Mouse (Mus musculus) CH12.LX (cell line): Measurements from ENCODE around the gene Lgals2. TPM values are rescaled to one million over a fixed set of nuclear protein-coding genes. Genes with fewer than 3 reads are reported as not detected.

ENCODE experiments used
- DNase-seq: peaks from one replicate; pipeline ENCODE4 v3.0.0-alpha.2; 2013; ENCODE audit errors: extremely low read depth
- H3K27ac ChIP-seq: 2 replicates; pipeline ENCODE4 v1.5.1; 2012; ENCODE audit warnings: low read depth, mild to moderate bottlenecking, control low read depth, moderate library complexity; ENCODE audit not compliant: insufficient read depth
- H3K27me3 ChIP-seq: replicated peaks from 2 replicates; pipeline ENCODE3; 2012; ENCODE audit warnings: inconsistent platforms
- H3K36me3 ChIP-seq, 2 experiments: replicated peaks in 1 of 2; 2 replicates each; pipeline versions ENCODE3 to v1.6.1; 2012; ENCODE audit warnings: inconsistent platforms in 1 of 2, low read length in 1 of 2, mild to moderate bottlenecking in 1 of 2, mixed read lengths in 1 of 2, moderate library complexity in 1 of 2; ENCODE audit not compliant: control insufficient read depth in 1 of 2, insufficient read depth in 1 of 2
- H3K4me1 ChIP-seq, 2 experiments: 2 replicates each; pipeline ENCODE4 v1.6.1; 2012; ENCODE audit warnings: inconsistent platforms in 1 of 2, moderate library complexity in 1 of 2; ENCODE audit not compliant: insufficient read depth in 2 of 2, control insufficient read depth in 1 of 2
- H3K4me2 ChIP-seq: 2 replicates; pipeline ENCODE4 v1.6.1; 2012; ENCODE audit warnings: low read depth, mild to moderate bottlenecking, control low read depth; ENCODE audit not compliant: poor library complexity, insufficient read depth, severe bottlenecking
- H3K4me3 ChIP-seq, 3 experiments: fragments of 150-350 bp in 1 of 3; sonication (generic) in 1 of 3; replicated peaks in 1 of 3; 2 replicates each; pipeline versions ENCODE3 to v1.5.1; 2011 to 2012; ENCODE audit warnings: low read depth in 2 of 3, low read length in 2 of 3, mild to moderate bottlenecking in 2 of 3, moderate library complexity in 2 of 3, control low read depth in 1 of 3, improper control_type of control experiment in 1 of 3, inconsistent platforms in 1 of 3, mixed read lengths in 1 of 3; ENCODE audit not compliant: poor library complexity in 1 of 3
- H3K79me2 ChIP-seq: replicated peaks from 2 replicates; pipeline ENCODE4 v1.6.1; 2012; ENCODE audit warnings: mild to moderate bottlenecking, moderate library complexity; ENCODE audit not compliant: control insufficient read depth, poor library complexity, insufficient read depth, severe bottlenecking; ENCODE audit errors: extremely low read depth
- H3K9ac ChIP-seq: 2 replicates; pipeline ENCODE4 v1.6.1; 2012; ENCODE audit warnings: low read depth, mild to moderate bottlenecking, control low read depth, moderate library complexity; ENCODE audit not compliant: insufficient read depth
- H3K9me3 ChIP-seq: replicated peaks from 2 replicates; pipeline ENCODE3; 2012; ENCODE audit warnings: low read length, inconsistent platforms, mixed read lengths
- BHLHE40 ChIP-seq: IDR thresholded peaks from 2 replicates; pipeline ENCODE4 v1.6.1; 2011; ENCODE audit warnings: mild to moderate bottlenecking, low read depth, low read length, improper control_type of control experiment
- CHD1 ChIP-seq: IDR thresholded peaks from 2 replicates; pipeline ENCODE4 v1.6.1; 2012; ENCODE audit warnings: low read depth, low read length, improper control_type of control experiment, inconsistent platforms
- CHD2 ChIP-seq: IDR thresholded peaks from 2 replicates; pipeline ENCODE4 v1.6.1; 2011; ENCODE audit warnings: low read length, improper control_type of control experiment
- E2F4 ChIP-seq: IDR thresholded peaks from 2 replicates; pipeline ENCODE4 v1.6.1; 2011; ENCODE audit warnings: low read depth, low read length, improper control_type of control experiment; ENCODE audit not compliant: insufficient replicate concordance
- ELF1 ChIP-seq: IDR thresholded peaks from 2 replicates; pipeline ENCODE4 v1.6.1; 2014; ENCODE audit warnings: low read depth, mild to moderate bottlenecking, inconsistent platforms, low read length, improper control_type of control experiment
- ETS1 ChIP-seq: conservative IDR thresholded peaks from 2 replicates; pipeline ENCODE4 v1.6.1; 2012; ENCODE audit warnings: low read depth, mild to moderate bottlenecking, inconsistent platforms, low read length, improper control_type of control experiment, moderate library complexity
- MYC ChIP-seq: IDR thresholded peaks from 2 replicates; pipeline ENCODE4 v1.6.1; 2011; ENCODE audit warnings: low read depth, mild to moderate bottlenecking, improper control_type of control experiment, low read length
- NRF1 ChIP-seq: IDR thresholded peaks from 2 replicates; pipeline ENCODE4 v1.6.1; 2014; ENCODE audit warnings: low read depth, mild to moderate bottlenecking, inconsistent platforms, low read length, improper control_type of control experiment, moderate library complexity
- POLR2A ChIP-seq: IDR thresholded peaks from 2 replicates; pipeline ENCODE4 v1.6.1; 2011; ENCODE audit warnings: low read depth, mild to moderate bottlenecking, improper control_type of control experiment, low read length
- POLR2AphosphoS2 ChIP-seq: IDR thresholded peaks from 2 replicates; pipeline ENCODE4 v1.6.1; 2011; ENCODE audit warnings: low read depth, low read length, improper control_type of control experiment
- RAD21 ChIP-seq: IDR thresholded peaks from 2 replicates; pipeline ENCODE4 v1.6.1; 2011; ENCODE audit warnings: low read depth, mild to moderate bottlenecking, low read length, improper control_type of control experiment, moderate library complexity
- UBTF ChIP-seq: IDR thresholded peaks from 2 replicates; pipeline ENCODE4 v1.6.1; 2012; ENCODE audit warnings: low read depth, mild to moderate bottlenecking, inconsistent platforms, low read length, improper control_type of control experiment, moderate library complexity
- USF1 ChIP-seq: IDR thresholded peaks from 2 replicates; pipeline ENCODE4 v1.6.1; 2014; ENCODE audit warnings: low read depth, mild to moderate bottlenecking, inconsistent platforms, low read length, improper control_type of control experiment
- ZKSCAN1 ChIP-seq: IDR thresholded peaks from 2 replicates; pipeline ENCODE4 v1.6.1; 2012; ENCODE audit warnings: low read depth, inconsistent platforms, low read length, improper control_type of control experiment, borderline replicate concordance
- ZNF384 ChIP-seq: IDR thresholded peaks from 2 replicates; pipeline ENCODE4 v1.6.1; 2012; ENCODE audit warnings: low read depth, low read length, improper control_type of control experiment, inconsistent platforms
- dilution Hi-C: fragments of 300-500 bp; cut with MboI; formaldehyde crosslinking; loops from 2 replicates; pipeline ENCODE4 v1.14.3; 2020; ENCODE audit warnings: low sequenced_read_pairs; ENCODE audit not compliant: extremely low pct_unique_long_range_greater_than_20kb, extremely low pct_ligation_motif_present
- in situ Hi-C: fragments of 300-500 bp; cut with MboI; formaldehyde crosslinking; loops from 3 replicates; pipeline ENCODE4 v1.14.3; 2019; ENCODE audit warnings: low sequenced_read_pairs, low pct_ligation_motif_present, low pct_unique_long_range_greater_than_20kb, mixed read lengths
- polyA plus RNA-seq: library from polyadenylated mRNA; unstranded; fragments of >175 nt; gene quantifications from 2 replicates; pipeline ENCODE4 v1.2.1, GENCODE M21; 2012; ENCODE audit warnings: low read depth; ENCODE audit not compliant: insufficient read length
- total RNA-seq, 2 experiments: library from RNA; depleted of rRNA; stranded (reverse); fragments of 300-350 nt in 1 of 2; fragments of >200 nt in 1 of 2; gene quantifications; 2 replicates each; pipeline ENCODE4 v1.2.3; 2012 to 2014

Gene Lgals2
- total and polyA plus RNA-seq, 3 experiments, result not detected

- TF ChIP-seq NRF1 (no peak), RAD21 (peak; percentile 39)
- TF ChIP-seq, all 38 proteins: peak for 10
Observed at GRCm38 (mm10) chr15:78903243-78903642, 47.9 kb upstream of the Lgals2 start (continued).

- peaks cover 26 to 53% of the 10 kb centered on the region in 2 experiments for H3K36me3 ChIP-seq
- dilution Hi-C loops, result no loop called here
- H3K9me3 ChIP-seq, result no peaks in the 10 kb centered on the region
- no peaks in the 10 kb centered on the region; the same call in 1 of the 2 replicates for H3K79me2 ChIP-seq
- H3K4me3 ChIP-seq, result peak overlapping the region in 1 of 3 experiments; percentile 95
- H3K27me3 ChIP-seq, result no peaks in the 10 kb centered on the region
- in situ Hi-C loops, result loop anchor here (25.0 kb wide), 1 partner anchor 436 kb away; the partner anchor contains the start of genes Maff and Pla2g6
- no peak for TF ChIP-seq CHD2
- no peak for TF ChIP-seq POLR2A
- no peak for TF ChIP-seq UBTF
- TF ChIP-seq MYC, result no peak
- TF ChIP-seq ZKSCAN1, result no peak
- TF ChIP-seq ETS1, result no peak
- no peak for TF ChIP-seq E2F4
- no peak for TF ChIP-seq CHD1
- no peak for TF ChIP-seq ZNF384
- TF ChIP-seq USF1, result no peak
- no peak for TF ChIP-seq BHLHE40
- no peak for TF ChIP-seq POLR2AphosphoS2
- TF ChIP-seq, all 38 proteins: peak for 0
- no peak for DNase-seq
- Histone ChIP-seq H3K9ac (no peak overlapping the region; the same call in 1 of the 2 replicates), H3K4me1 (peaks cover 7 to 65% of the 10 kb centered on the region in 2 experiments), H3K27ac (peak overlapping the region; percentile 51; the same call in 1 of the 2 replicates), H3K4me2 (peak overlapping the region; percentile 81; the same call in 1 of the 2 replicates)
Observed at GRCm38 (mm10) chr15:78901422-78901789, 46.1 kb upstream of the Lgals2 start.

GRCm38 (mm10) chr15:78900585-78901421 is 45.5 kb upstream of the Lgals2 start:
- TF ChIP-seq ELF1 (peak; percentile 35; the same call in 1 of the 2 replicates), POLR2A (no peak)
- TF ChIP-seq, all 38 proteins: peak for 1
- dilution Hi-C loops, result no loop called here

More at GRCm38 (mm10) chr15:78900585-78901421, 45.5 kb upstream of the Lgals2 start:
- peaks cover 20 to 49% of the 10 kb centered on the region in 2 experiments for H3K36me3 ChIP-seq
- H3K4me3 ChIP-seq, result peak overlapping the region; percentile 70 to 95 (median 83)
- peak overlapping the region; percentile 51 for H3K27ac ChIP-seq
- peak overlapping the region; percentile 49 for H3K9ac ChIP-seq
- in situ Hi-C loops, result loop anchor here (25.0 kb wide), 1 partner anchor 436 kb away; the partner anchor contains the start of genes Maff and Pla2g6
- H3K27me3 ChIP-seq, result no peaks in the 10 kb centered on the region
- peaks cover 13 to 71% of the 10 kb centered on the region in 2 experiments for H3K4me1 ChIP-seq
- DNase-seq, result no peak
- H3K79me2 ChIP-seq, result no peaks in the 10 kb centered on the region; the same call in 1 of the 2 replicates
- peak overlapping the region; percentile 81 for H3K4me2 ChIP-seq
- H3K9me3 ChIP-seq, result no peaks in the 10 kb centered on the region
